Mouse (Mus musculus) stomach, postnatal 0 days (tissue): ENCODE measurements around the gene Slc5a10.

ENCODE experiments used
- CTCF ChIP-seq: IDR thresholded peaks from 2 replicates; pipeline ENCODE4 v1.5.1; 2016; ENCODE audit warnings: antibody characterized with exemption, low read depth, mild to moderate bottlenecking, moderate library complexity
- EP300 ChIP-seq: optimal IDR thresholded peaks from 2 replicates; pipeline ENCODE3; 2016; ENCODE audit warnings: antibody characterized with exemption

DNA sequence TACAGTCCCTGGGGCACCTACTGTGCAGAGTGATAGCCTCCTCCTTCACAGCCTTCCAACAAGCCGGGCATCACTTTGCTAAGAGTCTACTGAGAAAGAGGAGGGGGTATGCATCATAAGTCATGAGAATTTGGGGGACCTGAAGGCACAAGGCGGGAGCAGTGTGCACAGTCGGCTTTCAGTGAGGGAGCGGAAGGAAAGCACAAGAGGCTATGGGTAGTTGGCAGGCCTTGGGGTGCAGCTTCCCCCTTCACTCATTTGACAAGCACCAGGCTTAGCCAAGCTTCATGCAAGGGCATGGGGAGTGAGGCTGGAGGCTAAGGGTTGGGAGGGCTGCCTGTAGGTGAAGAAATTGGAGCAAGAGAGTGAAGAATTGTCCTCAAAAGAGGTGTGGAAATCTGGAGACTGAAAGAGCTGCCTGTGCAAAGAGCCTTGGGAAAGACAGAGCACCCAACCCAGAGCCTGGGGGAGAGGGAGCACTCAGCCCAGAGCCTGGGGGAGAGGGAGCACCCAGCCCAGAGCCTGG, 65.8 kb downstream of the Slc5a10 start:
- TF ChIP-seq CTCF (no peak), EP300 (no peak)
